28 mouse cellular contexts compared by ENCODE assay signal in genomic region chr1:55632024-55632423, GRCm38 (mm10).
"Had no signal": no experiment of that assay in that cellular context is flagged by ENCODE, and none has a peak within 500 bp of the region (broad histone marks: within the 10 kb centered on the region; RNA-seq: fewer than 3 reads in every experiment).

No protein-coding gene starts in this region.

- H3K9me3 ChIP-seq: embryonic facial prominence, embryonic 10.5 days; embryonic facial prominence, embryonic 12.5 days; embryonic facial prominence, embryonic 13.5 days; embryonic facial prominence, embryonic 15.5 days; forebrain, embryonic 10.5 days; forebrain, embryonic 12.5 days; forebrain, embryonic 13.5 days; forebrain, embryonic 15.5 days had no signal

- ATAC-seq: forebrain, embryonic 13.5 days; forebrain, embryonic 14.5 days; forebrain, embryonic 15.5 days; forebrain, embryonic 16.5 days; forebrain, postnatal 0 days had no signal

- DNase-seq: cerebellum, adult 2 months; cerebellum, adult 8-10 months; cerebellum, adult 9-10 months; cerebellum, adult 9-11 months; cerebellum, postnatal 14 days; cerebellum, postnatal 25 days; cerebellum, postnatal 36 days; embryo, embryonic 11 days; forebrain, postnatal 0 days; gastrocnemius, adult 2 months; gastrocnemius, postnatal 10 days; gastrocnemius, postnatal 14 days; gastrocnemius, postnatal 25 days; gastrocnemius, postnatal 36 days; heart, adult 11 months; heart, adult 18-20 months; heart, adult 2 months had no signal

- H3K4me1 ChIP-seq: embryonic facial prominence, embryonic 12.5 days; embryonic facial prominence, embryonic 13.5 days had no signal

- H3K9ac ChIP-seq: embryonic facial prominence, embryonic 12.5 days; embryonic facial prominence, embryonic 13.5 days; embryonic facial prominence, embryonic 15.5 days; forebrain, embryonic 12.5 days; forebrain, embryonic 13.5 days; forebrain, embryonic 15.5 days; forebrain, postnatal 0 days had no signal

- H3K4me3 ChIP-seq: embryonic facial prominence, embryonic 10.5 days; embryonic facial prominence, embryonic 12.5 days; embryonic facial prominence, embryonic 13.5 days; embryonic facial prominence, embryonic 15.5 days; erythroblast, embryonic 14.5 days; forebrain, embryonic 10.5 days; forebrain, embryonic 12.5 days; forebrain, embryonic 13.5 days; forebrain, embryonic 15.5 days; gastrocnemius, adult 2 months; heart, adult 2 months had no signal

- H3K36me3 ChIP-seq: embryonic facial prominence, embryonic 10.5 days; embryonic facial prominence, embryonic 12.5 days; embryonic facial prominence, embryonic 13.5 days; embryonic facial prominence, embryonic 15.5 days; forebrain, embryonic 10.5 days; forebrain, embryonic 12.5 days; forebrain, embryonic 15.5 days had no signal

- H3K27me3 ChIP-seq: embryonic facial prominence, embryonic 12.5 days; embryonic facial prominence, embryonic 13.5 days; embryonic facial prominence, embryonic 15.5 days; forebrain, embryonic 12.5 days; forebrain, embryonic 13.5 days; forebrain, embryonic 15.5 days had no signal

- H3K27ac ChIP-seq: embryonic facial prominence, embryonic 10.5 days; embryonic facial prominence, embryonic 12.5 days; embryonic facial prominence, embryonic 13.5 days; embryonic facial prominence, embryonic 15.5 days; forebrain, embryonic 12.5 days; forebrain, embryonic 13.5 days; forebrain, embryonic 15.5 days; gastrocnemius, adult 2 months; heart, adult 2 months had no signal

- H3K4me2 ChIP-seq: embryonic facial prominence, embryonic 12.5 days; embryonic facial prominence, embryonic 13.5 days; embryonic facial prominence, embryonic 15.5 days; forebrain, embryonic 12.5 days; forebrain, embryonic 13.5 days; forebrain, embryonic 15.5 days had no signal
